Mouse (Mus musculus): ENCODE results near the gene Eid2. TPM values are rescaled to one million over a fixed set of nuclear protein-coding genes. Genes with fewer than 3 reads are reported as not detected.

The Eid2 gene
- total and polyA plus RNA-seq, 3 experiments: not detected

- H3K36me3 ChIP-seq (replicated peaks in 1 of 2; ENCODE audit: control insufficient read depth in 1 of 2, insufficient read depth in 1 of 2, low read length in 1 of 2): no peaks in the 10 kb centered on the region
- H3K27ac ChIP-seq (ENCODE audit: insufficient read depth, low read depth): no peak overlapping the region
- TF ChIP-seq ETS1 (conservative IDR thresholded peaks at IDR 0.05; ENCODE audit: low read depth, low read length): no peak
- TF ChIP-seq KAT2A (IDR thresholded peaks at IDR 0.05; ENCODE audit: insufficient replicate concordance, low read length): no peak
- no peak for TF ChIP-seq ZKSCAN1 (IDR thresholded peaks at IDR 0.05; ENCODE audit: borderline replicate concordance, low read depth, low read length)
- TF ChIP-seq CHD1 (IDR thresholded peaks at IDR 0.05; ENCODE audit: low read depth, low read length): no peak
- TF ChIP-seq UBTF (IDR thresholded peaks at IDR 0.05; ENCODE audit: low read depth, low read length): no peak
- no peak for TF ChIP-seq RCOR1 (conservative IDR thresholded peaks at IDR 0.05; ENCODE audit: low read depth, low read length)
- TF ChIP-seq HCFC1 (IDR thresholded peaks at IDR 0.05; ENCODE audit: low read depth, low read length): no peak
- TF ChIP-seq CHD2 (IDR thresholded peaks at IDR 0.05; ENCODE audit: low read length): no peak
- no peak for TF ChIP-seq MEF2A (IDR thresholded peaks at IDR 0.05; ENCODE audit: borderline replicate concordance, low read depth, low read length)
- no peak for TF ChIP-seq BHLHE40 (IDR thresholded peaks at IDR 0.05; ENCODE audit: low read depth, low read length)
- TF ChIP-seq USF2 (conservative IDR thresholded peaks at IDR 0.05; ENCODE audit: low read depth, low read length): no peak
- TF ChIP-seq MYC (IDR thresholded peaks at IDR 0.05; ENCODE audit: low read depth, low read length): no peak
- no peak for TF ChIP-seq EP300 (IDR thresholded peaks at IDR 0.05; ENCODE audit: low read length)
- TF ChIP-seq SIN3A (IDR thresholded peaks at IDR 0.05; ENCODE audit: low read length): no peak
- no peak for TF ChIP-seq IRF4 (IDR thresholded peaks at IDR 0.05; ENCODE audit: low read depth, low read length)
- TF ChIP-seq ZNF384 (IDR thresholded peaks at IDR 0.05; ENCODE audit: low read depth, low read length): no peak
- dilution Hi-C loops (cut with MboI; ENCODE audit: extremely low pct_ligation_motif_present, extremely low pct_unique_long_range_greater_than_20kb, low sequenced_read_pairs) (no loop called here), in situ Hi-C loops (cut with MboI; ENCODE audit: low pct_ligation_motif_present, low pct_unique_long_range_greater_than_20kb, low sequenced_read_pairs) (no loop called here)
- H3K9ac ChIP-seq (ENCODE audit: insufficient read depth, low read depth): no peak overlapping the region
- no peaks in the 10 kb centered on the region for H3K79me2 ChIP-seq (replicated peaks; ENCODE audit: control insufficient read depth, extremely low read depth, insufficient read depth, poor library complexity, severe bottlenecking)
- no peak overlapping the region for H3K4me3 ChIP-seq (replicated peaks in 1 of 3; ENCODE audit: low read depth in 2 of 3, low read length in 2 of 3, poor library complexity in 1 of 3)
- no peak overlapping the region for H3K4me2 ChIP-seq (ENCODE audit: insufficient read depth, low read depth, poor library complexity, severe bottlenecking)
- H3K4me1 ChIP-seq (ENCODE audit: control insufficient read depth in 1 of 2, insufficient read depth in 2 of 2): no peaks in the 10 kb centered on the region
- peaks cover 5% of the 10 kb centered on the region for H3K9me3 ChIP-seq (replicated peaks; ENCODE audit: low read length)
- H3K27me3 ChIP-seq (replicated peaks): no peaks in the 10 kb centered on the region
- DNase-seq (ENCODE audit: extremely low read depth): no peak
These were observed 22.5 kb downstream of the Eid2 start for GRCm38 (mm10) chr7:28290165-28290564.

DNA sequence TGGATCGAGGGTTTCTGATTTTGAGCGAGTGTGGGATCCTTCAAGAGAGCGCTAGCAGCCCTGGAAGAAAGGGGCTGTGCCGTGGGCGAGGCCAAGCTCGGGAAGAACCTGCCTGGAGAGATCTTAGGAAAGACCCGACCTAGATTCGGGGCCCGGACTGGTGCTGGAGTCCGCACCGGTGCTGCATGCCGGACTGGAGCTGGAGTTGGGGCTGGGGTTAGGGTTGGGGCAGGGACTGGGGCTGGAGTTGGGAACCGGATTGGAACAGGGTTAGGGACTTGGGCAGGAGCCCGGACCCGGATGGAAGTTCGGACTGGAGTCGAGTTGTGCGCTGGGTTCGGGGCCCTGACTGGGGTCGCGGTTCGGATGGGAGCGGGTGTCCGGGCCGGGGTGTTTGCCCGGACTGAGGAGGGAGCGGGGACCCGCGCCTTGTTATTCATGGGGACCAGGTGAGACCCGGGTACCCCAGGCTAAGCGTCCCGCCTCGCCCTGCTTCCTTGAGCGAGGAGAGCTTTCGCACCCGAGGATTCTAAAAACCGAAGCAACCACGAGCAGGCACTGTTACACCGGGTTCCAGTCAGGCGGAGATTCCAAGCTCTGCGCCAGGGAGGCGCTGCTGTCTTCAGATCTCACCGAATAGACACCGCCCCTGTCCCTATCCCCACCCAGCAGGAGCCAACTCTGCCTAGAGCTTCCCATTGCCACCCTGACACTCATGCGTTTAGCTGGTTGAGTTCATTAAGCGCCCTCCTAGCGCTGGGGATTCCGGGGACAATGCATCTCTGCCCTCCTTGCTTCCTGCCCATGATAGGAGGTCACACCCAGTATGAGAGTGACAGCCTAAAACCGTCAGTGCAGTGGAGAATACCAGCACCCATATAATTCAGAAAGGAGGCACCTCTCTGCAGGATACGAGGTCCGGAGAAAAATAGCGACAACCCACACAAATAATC, 23.2 kb downstream of the Eid2 start, which contains the start of gene Selenov:
Gene Selenov (minus strand): TSS at position 549 of the 953 bp plus-strand sequence.
- H3K27me3 ChIP-seq (replicated peaks): no peaks in the 10 kb centered on the region
- H3K27ac ChIP-seq (ENCODE audit: insufficient read depth, low read depth): no peak within 1 kb of the TSS
- peaks cover 5% of the 10 kb centered on the region for H3K9me3 ChIP-seq (replicated peaks; ENCODE audit: low read length)
- no peaks in the 10 kb centered on the region for H3K36me3 ChIP-seq (replicated peaks in 1 of 2; ENCODE audit: control insufficient read depth in 1 of 2, insufficient read depth in 1 of 2, low read length in 1 of 2)
- TF ChIP-seq CHD2 (IDR thresholded peaks at IDR 0.05; ENCODE audit: low read length): no peak
- TF ChIP-seq POLR2AphosphoS2 (IDR thresholded peaks at IDR 0.05; ENCODE audit: low read depth, low read length): no peak
- no peak for TF ChIP-seq MAFK (IDR thresholded peaks at IDR 0.05; ENCODE audit: insufficient replicate concordance, low read length)
- no peak for TF ChIP-seq JUN (IDR thresholded peaks at IDR 0.05; ENCODE audit: insufficient read depth, low read depth, low read length)
- TF ChIP-seq RAD21 (IDR thresholded peaks at IDR 0.05; ENCODE audit: low read depth, low read length): no peak
- no peak for TF ChIP-seq CTCF (conservative IDR thresholded peaks at IDR 0.05 in 1 of 2, IDR thresholded peaks at IDR 0.05 in 1 of 2; ENCODE audit: low read depth in 2 of 2, low read length in 2 of 2)
- TF ChIP-seq BHLHE40 (IDR thresholded peaks at IDR 0.05; ENCODE audit: low read depth, low read length): no peak
- H3K4me3 ChIP-seq (replicated peaks in 1 of 3; ENCODE audit: low read depth in 2 of 3, low read length in 2 of 3, poor library complexity in 1 of 3): no peak within 1 kb of the TSS
- H3K4me1 ChIP-seq (ENCODE audit: control insufficient read depth in 1 of 2, insufficient read depth in 2 of 2): no peaks in the 10 kb centered on the region
- no peak for DNase-seq (ENCODE audit: extremely low read depth)
- in situ Hi-C loops (cut with MboI; ENCODE audit: low pct_ligation_motif_present, low pct_unique_long_range_greater_than_20kb, low sequenced_read_pairs): no loop called here
- dilution Hi-C loops (cut with MboI; ENCODE audit: extremely low pct_ligation_motif_present, extremely low pct_unique_long_range_greater_than_20kb, low sequenced_read_pairs): no loop called here
- no peak within 1 kb of the TSS for H3K4me2 ChIP-seq (ENCODE audit: insufficient read depth, low read depth, poor library complexity, severe bottlenecking)
- H3K79me2 ChIP-seq (replicated peaks; ENCODE audit: control insufficient read depth, extremely low read depth, insufficient read depth, poor library complexity, severe bottlenecking): no peaks in the 10 kb centered on the region
- H3K9ac ChIP-seq (ENCODE audit: insufficient read depth, low read depth): no peak within 1 kb of the TSS

All from CH12.LX (cell line).